Mouse (Mus musculus) liver, adult 2 months (tissue): ENCODE measurements at regions not wholly inside any gene's neighbourhood (a gene's known extent, or its start where the extent isn't known, plus 50 kb on each side); places are given as distances from the start of the nearest gene placed in this dataset.

ENCODE experiments used
- DNase-seq: peaks from one replicate; pipeline ENCODE4 v3.0.0-alpha.2; 2011; ENCODE audit warnings: low read depth, low spot score; ENCODE audit errors: extremely low read depth
- H3K27ac ChIP-seq: fragments of 200-500 bp; replicated peaks from 2 replicates; pipeline ENCODE4 v1.5.1; 2012; ENCODE audit warnings: low read depth, mild to moderate bottlenecking, control low read depth, inconsistent platforms, low read length; ENCODE audit not compliant: insufficient read depth
- H3K27me3 ChIP-seq: fragments of 200-500 bp; 2 replicates; pipeline ENCODE4 v1.6.1; 2012; ENCODE audit warnings: mild to moderate bottlenecking, moderate library complexity, low read length, inconsistent platforms; ENCODE audit not compliant: control insufficient read depth, insufficient read depth
- H3K36me3 ChIP-seq: fragments of 200-500 bp; 2 replicates; pipeline ENCODE4 v1.6.1; 2012; ENCODE audit warnings: low read length, inconsistent platforms; ENCODE audit not compliant: control insufficient read depth, insufficient read depth
- H3K4me1 ChIP-seq: fragments of 200-500 bp; 2 replicates; pipeline ENCODE4 v1.6.1; 2011; ENCODE audit warnings: low read length; ENCODE audit not compliant: control insufficient read depth, insufficient read depth
- H3K4me3 ChIP-seq: fragments of 200-500 bp; 2 replicates; pipeline ENCODE4 v1.5.1; 2011; ENCODE audit warnings: low read depth, mild to moderate bottlenecking, control low read depth, low read length, moderate library complexity; ENCODE audit not compliant: insufficient read depth
- H3K79me2 ChIP-seq: fragments of 200-500 bp; 2 replicates; pipeline ENCODE4 v1.6.1; 2012; ENCODE audit warnings: inconsistent platforms, mild to moderate bottlenecking, low read length, moderate library complexity; ENCODE audit not compliant: control insufficient read depth, insufficient read depth
- H3K9ac ChIP-seq: fragments of 200-500 bp; 2 replicates; pipeline ENCODE4 v1.6.1; 2012; ENCODE audit warnings: low read depth, mild to moderate bottlenecking, control low read depth, inconsistent platforms, low read length
- CTCF ChIP-seq: fragments of 200-500 bp; IDR thresholded peaks from 2 replicates; pipeline ENCODE4 v1.5.1; 2011; ENCODE audit warnings: low read depth, low read length, control low read depth
- POLR2A ChIP-seq: fragments of 200-500 bp; IDR thresholded peaks from 2 replicates; pipeline ENCODE4 v1.6.1; 2011; ENCODE audit warnings: low read length, control low read depth; ENCODE audit not compliant: insufficient read depth; ENCODE audit errors: extremely low read depth
- WGBS: fragments of 180-500 bp; shearing (Covaris S2); methylation state at CpG from one replicate; pipeline ENCODE4 v1.1.7; 2018; 5-methylcytosine and 5-hydroxymethylcytosine counted together

GRCm38 (mm10) chr16:5496051-5496685 is 240.4 kb upstream of the Eef2kmt start:
- DNase-seq: no peak
- 88% methylated on average over 2 of the region's 2 CpGs for WGBS
- Histone ChIP-seq H3K79me2 (no peaks in the 10 kb centered on the region), H3K9ac (no peak overlapping the region), H3K4me3 (no peak overlapping the region), H3K36me3 (no peaks in the 10 kb centered on the region), H3K27me3 (no peaks in the 10 kb centered on the region), H3K4me1 (no peaks in the 10 kb centered on the region; the same call in 1 of the 2 replicates), H3K27ac (no peak overlapping the region)
- no peak for TF ChIP-seq POLR2A

GRCm38 (mm10) chr16:5493352-5493751 is 237.6 kb upstream of the Eef2kmt start:
- TF ChIP-seq CTCF (no peak), POLR2A (no peak)
- no peaks in the 10 kb centered on the region; the same call in 1 of the 2 replicates for H3K4me1 ChIP-seq
- no peak overlapping the region for H3K4me3 ChIP-seq
- no peaks in the 10 kb centered on the region for H3K79me2 ChIP-seq
- H3K36me3 ChIP-seq: no peaks in the 10 kb centered on the region
- H3K9ac ChIP-seq: no peak overlapping the region
- 13% methylated on average over 6 of the region's 6 CpGs for WGBS
- H3K27me3 ChIP-seq: no peaks in the 10 kb centered on the region
- H3K27ac ChIP-seq: no peak overlapping the region
- DNase-seq: no peak

GRCm38 (mm10) chr16:5487259-5487658 is 231.5 kb upstream of the Eef2kmt start:
- H3K27me3 ChIP-seq: no peaks in the 10 kb centered on the region
- no peak overlapping the region for H3K4me3 ChIP-seq
- no peak overlapping the region for H3K27ac ChIP-seq
- no peaks in the 10 kb centered on the region for H3K36me3 ChIP-seq
- no peak for TF ChIP-seq CTCF
- no peak for TF ChIP-seq POLR2A
- H3K79me2 ChIP-seq: no peaks in the 10 kb centered on the region
- 15% methylated on average over 3 of the region's 3 CpGs for WGBS
- no peak for DNase-seq
- H3K9ac ChIP-seq: no peak overlapping the region
- no peaks in the 10 kb centered on the region for H3K4me1 ChIP-seq

- H3K79me2 ChIP-seq: no peaks in the 10 kb centered on the region
- H3K27me3 ChIP-seq: no peaks in the 10 kb centered on the region
- no peak overlapping the region for H3K27ac ChIP-seq
- no peaks in the 10 kb centered on the region for H3K36me3 ChIP-seq
- no peaks in the 10 kb centered on the region for H3K4me1 ChIP-seq
- 40% methylated on average over 6 of the region's 6 CpGs for WGBS
- H3K9ac ChIP-seq: no peak overlapping the region
- H3K4me3 ChIP-seq: no peak overlapping the region
- no peak for TF ChIP-seq CTCF
- no peak for TF ChIP-seq POLR2A
- DNase-seq: no peak
Measured at GRCm38 (mm10) chr16:5483337-5483736, 227.6 kb upstream of the Eef2kmt start.

GRCm38 (mm10) chr16:5480148-5480547 is 224.4 kb upstream of the Eef2kmt start:
- WGBS: 82% methylated on average over 1 of the region's 1 CpGs

GRCm38 (mm10) chr16:5478970-5479369 is 223.2 kb upstream of the Eef2kmt start:
- no peaks in the 10 kb centered on the region for H3K4me1 ChIP-seq
- TF ChIP-seq CTCF (no peak), POLR2A (no peak)
- no peaks in the 10 kb centered on the region for H3K27me3 ChIP-seq
- H3K79me2 ChIP-seq: no peaks in the 10 kb centered on the region
- H3K27ac ChIP-seq: no peak overlapping the region
- DNase-seq: no peak
- H3K36me3 ChIP-seq: no peaks in the 10 kb centered on the region
- H3K4me3 ChIP-seq: no peak overlapping the region
- H3K9ac ChIP-seq: no peak overlapping the region

More at GRCm38 (mm10) chr16:5480148-5480547, 224.4 kb upstream of the Eef2kmt start:
- Histone ChIP-seq H3K36me3 (no peaks in the 10 kb centered on the region), H3K27ac (no peak overlapping the region), H3K4me3 (no peak overlapping the region), H3K27me3 (no peaks in the 10 kb centered on the region), H3K79me2 (no peaks in the 10 kb centered on the region), H3K4me1 (no peaks in the 10 kb centered on the region), H3K9ac (no peak overlapping the region)
- DNase-seq: no peak
- TF ChIP-seq CTCF (no peak), POLR2A (no peak)
